Mouse (Mus musculus): Measurements from ENCODE around the gene Sox5.

- TF ChIP-seq CTCF (IDR thresholded peaks at IDR 0.05; ENCODE audit: borderline replicate concordance, insufficient read depth, low read length), result no peak
- TF ChIP-seq POLR2A (IDR thresholded peaks at IDR 0.05; ENCODE audit: low read depth, low read length), result no peak
These were observed 714.3 kb downstream of the Sox5 start for GRCm38 (mm10) chr6:144067491-144067890.

All from embryonic fibroblast, embryonic 13.5 days (primary cell).